Mouse (Mus musculus) brain, adult 2 months (tissue): ENCODE measurements at regions not wholly inside any gene's neighbourhood (a gene's known extent, or its start where the extent isn't known, plus 50 kb on each side); places are given as distances from the start of the nearest gene placed in this dataset.

Experiments
- DNase-seq: peaks from one replicate; pipeline ENCODE4 v3.0.0; 2011; ENCODE audit warnings: low read depth, low spot score

DNA sequence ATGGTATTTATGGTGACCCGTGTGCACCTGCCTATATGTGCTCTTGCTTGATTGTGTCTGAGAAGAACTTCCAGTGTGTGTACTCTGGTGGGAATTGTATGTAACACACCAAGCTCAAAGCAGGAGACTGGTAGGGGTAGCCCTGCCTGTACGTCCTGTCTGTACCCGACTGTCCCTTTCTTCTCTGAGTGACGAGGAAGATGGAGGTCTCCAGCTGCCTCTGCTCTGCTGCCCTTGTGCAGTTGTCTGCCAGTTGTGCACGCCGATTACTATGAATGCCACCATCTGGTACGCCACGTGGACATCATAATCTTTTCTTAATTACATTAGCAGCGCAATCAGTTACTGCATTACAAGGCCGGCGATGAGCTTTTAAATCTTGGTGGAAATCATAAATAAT lies 53.6 kb upstream of the Mvb12b start:
- no peak for DNase-seq

DNA sequence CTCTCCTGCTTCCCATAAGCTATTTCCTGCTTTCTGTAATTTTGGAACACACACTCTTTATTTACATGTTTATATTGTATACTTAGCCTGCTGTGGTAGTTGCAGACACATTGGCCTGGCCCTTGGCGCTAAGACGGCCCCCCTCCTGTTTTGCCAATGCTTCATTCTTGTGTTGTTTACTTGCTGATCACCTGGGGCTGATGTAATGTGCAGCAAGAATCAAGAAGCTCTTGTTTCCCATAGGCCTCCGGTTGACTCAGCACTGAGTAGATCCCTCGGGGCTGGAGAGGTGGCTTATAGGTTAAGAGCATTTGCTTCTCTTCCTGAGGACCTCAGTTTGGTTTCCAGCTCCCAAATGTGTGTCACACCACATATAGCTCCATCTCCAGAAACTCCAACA lies 52.1 kb upstream of the Mvb12b start:
- DNase-seq, result no peak
